ENCODE assay signal across 8 mouse cellular contexts in the genomic region with DNA sequence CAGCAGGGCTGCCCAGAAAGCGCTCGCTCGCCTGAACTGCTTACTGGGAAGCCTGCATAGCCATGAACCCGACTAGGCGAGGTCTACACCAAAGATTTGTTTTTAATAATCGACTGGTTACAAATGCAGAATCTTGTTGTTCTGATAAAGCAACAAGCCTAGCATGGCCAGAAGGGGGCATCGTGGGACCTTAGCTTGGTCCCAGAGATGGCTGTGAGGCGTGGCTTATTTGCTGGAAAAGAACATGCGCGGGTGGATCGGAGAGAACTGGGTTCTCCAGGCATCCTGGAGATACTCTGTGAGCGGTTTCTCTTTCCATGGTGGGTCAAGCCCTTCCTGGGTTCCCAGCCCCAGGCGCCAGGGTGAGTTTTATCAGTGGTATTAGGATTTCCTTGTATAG. TPM values are rescaled to one million over a fixed set of nuclear protein-coding genes. Genes with fewer than 3 reads are reported as not detected.
DNase-seq lines count a peak whose midpoint lies in the region; ATAC-seq and TF ChIP-seq lines count a peak whose summit lies in the region.
"Had no signal": no experiment of that assay in that cellular context is flagged by ENCODE, and none has a peak within 500 bp of the region (broad histone marks: within the 10 kb centered on the region; RNA-seq: fewer than 3 reads in every experiment).

No protein-coding gene starts in this region.

- 0 out of 2 replicates have a peak overlapping the region, but pooled peaks have one; percentile 3 for H3K4me2 ChIP-seq in midbrain, embryonic 12.5 days (replicated peaks)

- no peaks in the 10 kb centered on the region for H3K36me3 ChIP-seq in midbrain, embryonic 12.5 days

- no peak overlapping the region for H3K9ac ChIP-seq in midbrain, embryonic 12.5 days (replicated peaks)

- peak; percentile 78 for TF ChIP-seq CTCF in layer of hippocampus, adult 2 months (conservative IDR thresholded peaks at IDR 0.05)

- no peak overlapping the region; the same call in 1 of the 2 replicates for H3K4me3 ChIP-seq in layer of hippocampus, adult 2 months
- no peak overlapping the region for H3K4me3 ChIP-seq in midbrain, embryonic 12.5 days

- H3K9me3 ChIP-seq in midbrain, embryonic 12.5 days: no peaks in the 10 kb centered on the region

- no peak for ATAC-seq in midbrain, embryonic 12.5 days (ENCODE audit: low FRiP score, low read depth)

- no peaks in the 10 kb centered on the region; the same call in 1 of the 2 replicates for H3K27me3 ChIP-seq in midbrain, embryonic 12.5 days

- WGBS in midbrain, embryonic 12.5 days: 39% methylated on average over 13 of the region's 13 CpGs

- peak overlapping the region; percentile 71 for H3K27ac ChIP-seq in layer of hippocampus, adult 2 months
- H3K27ac ChIP-seq in midbrain, embryonic 12.5 days (replicated peaks): no peak overlapping the region

- peak; percentile 15 for DNase-seq in CD4-positive helper T cell, adult 2 months (ENCODE audit: low read depth, low spot score)
- peak; percentile 84 for DNase-seq in ES-CJ7 (ENCODE audit: low read depth, low spot score)
- peak; percentile 64 to 80 for DNase-seq in cerebellum, postnatal 14 days
- DNase-seq in heart, adult 8-10 months (ENCODE audit: low spot score): peak; percentile 10
- peak; percentile 67 to 73 for DNase-seq in layer of hippocampus, adult 2 months (ENCODE audit: low spot score in 2 of 2)
- DNase-seq in testis, postnatal 10 days (ENCODE audit: low spot score): peak; percentile 73

- H3K4me1 ChIP-seq in midbrain, embryonic 12.5 days: no peaks in the 10 kb centered on the region

RNA-seq across cellular contexts. Expression of gene Mobp, which starts 35.0 kb away (rescaled TPM):
- under 1 TPM in 3 of 4 experiments, not detected in 1; 0.16 to 0.53 (median 0.33) TPM for total RNA-seq in heart, adult 8-10 months (2022)
- 100 to 1,000 TPM; 305 to 312 TPM for total RNA-seq in layer of hippocampus, adult 2 months (2021)
- polyA plus RNA-seq in midbrain, embryonic 12.5 days (2016; fragmentation: Nextera tagmentation; extraction: Ambion mirVana): 0.20 and 0.31 TPM in 2 replicates
- polyA plus RNA-seq: stomach, embryonic 14.5 days had no signal

RNA-seq across cellular contexts. Expression of gene Rpsa, which starts 57.0 kb away (rescaled TPM):
- total RNA-seq in heart, adult 8-10 months (2022): 100 to 1,000 TPM; 429 to 518 (median 467) TPM
- total RNA-seq in layer of hippocampus, adult 2 months (2021): 100 to 1,000 TPM; 440 to 441 TPM
- polyA plus RNA-seq in midbrain, embryonic 12.5 days (2016; fragmentation: Nextera tagmentation; extraction: Ambion mirVana): 959 and 1,005 TPM in 2 replicates

Comparison
In these comparisons a context has a peak if more than half of its experiments do, and no peak if none do; other contexts are left out.
1. DNase-seq: peak in every context shown above with its lines; median percentile 84 in ES-CJ7; 73 in testis, postnatal 10 days; 72 in cerebellum, postnatal 14 days; 70 in layer of hippocampus, adult 2 months; 15 in CD4-positive helper T cell, adult 2 months; 10 in heart, adult 8-10 months.
2. RNA of gene Mobp, which starts 35.0 kb away (total RNA-seq): 305 to 312 TPM in layer of hippocampus, adult 2 months; 0.16 to 0.53 TPM in heart, adult 8-10 months; every median in the first group is over 100 times any median in the second.